Mouse (Mus musculus) right cerebral cortex, adult 18-20 months (tissue): ENCODE results near the gene Pex14.
A peak's percentile ranks its signal among the peaks of the same experiment; 100 is the strongest.

Source experiments
- DNase-seq: peaks from one replicate; pipeline ENCODE4 v3.0.0; 2022; ENCODE audit warnings: mixed read lengths

The Pex14 gene

GRCm38 (mm10) chr4:148979837-148980236 lies 119.8 kb downstream of the Pex14 start:
- DNase-seq: no peak

GRCm38 (mm10) chr4:148978926-148979325 lies 120.8 kb downstream of the Pex14 start:
- no peak for DNase-seq

- no peak for DNase-seq
Measured at GRCm38 (mm10) chr4:148978221-148978855, 121.3 kb downstream of the Pex14 start.

GRCm38 (mm10) chr4:148974833-148975232 lies 124.8 kb downstream of the Pex14 start:
- no peak for DNase-seq

GRCm38 (mm10) chr4:148973387-148973786 lies 126.3 kb downstream of the Pex14 start:
- no peak for DNase-seq

GRCm38 (mm10) chr4:148972707-148973106 lies 127.0 kb downstream of the Pex14 start:
- no peak for DNase-seq

GRCm38 (mm10) chr4:148971613-148972242 lies 127.9 kb downstream of the Pex14 start:
- DNase-seq: no peak

- no peak for DNase-seq
Measured at GRCm38 (mm10) chr4:148970742-148971141, 128.9 kb downstream of the Pex14 start.

GRCm38 (mm10) chr4:148969610-148970009 lies 130.1 kb downstream of the Pex14 start:
- DNase-seq: no peak

- DNase-seq: no peak
Measured at GRCm38 (mm10) chr4:148968859-148969258, 130.8 kb downstream of the Pex14 start.

- DNase-seq: peak; percentile 82
Measured at GRCm38 (mm10) chr4:148966132-148966531, 133.5 kb downstream of the Pex14 start.

- DNase-seq: no peak
Measured at GRCm38 (mm10) chr4:148964541-148965310, 134.9 kb downstream of the Pex14 start.

GRCm38 (mm10) chr4:148962096-148962495 lies 137.6 kb downstream of the Pex14 start:
- no peak for DNase-seq

GRCm38 (mm10) chr4:148961081-148961480 lies 138.6 kb downstream of the Pex14 start:
- DNase-seq: no peak

- DNase-seq: no peak
Measured at GRCm38 (mm10) chr4:148960011-148960410, 139.7 kb downstream of the Pex14 start.

- no peak for DNase-seq
Measured at GRCm38 (mm10) chr4:148955131-148955813, 144.4 kb downstream of the Pex14 start.

- peak; percentile 37 for DNase-seq
Measured at GRCm38 (mm10) chr4:148952328-148953222, 147.1 kb downstream of the Pex14 start.

GRCm38 (mm10) chr4:148951821-148952291 lies 147.8 kb downstream of the Pex14 start:
- DNase-seq: peak; percentile 51

GRCm38 (mm10) chr4:148950932-148951650 lies 148.6 kb downstream of the Pex14 start:
- DNase-seq: peak; percentile 71

GRCm38 (mm10) chr4:148950487-148950886 lies 149.2 kb downstream of the Pex14 start:
- no peak for DNase-seq

GRCm38 (mm10) chr4:148947833-148948388 lies 151.8 kb downstream of the Pex14 start:
- DNase-seq: no peak
